Mouse (Mus musculus) kidney, adult 18-20 months (tissue): ENCODE measurements around the gene Rps6kc1.

Experiments used
- DNase-seq: peaks from one replicate; pipeline ENCODE4 v3.0.0; 2021

The Rps6kc1 gene

GRCm38 (mm10) chr1:190832965-190833630 is 78.5 kb downstream of the Rps6kc1 start:
- DNase-seq, result no peak

GRCm38 (mm10) chr1:190831839-190832497 is 79.6 kb downstream of the Rps6kc1 start:
- peak; percentile 59 for DNase-seq

- DNase-seq, result no peak
Measured at GRCm38 (mm10) chr1:190826486-190827034, 85.0 kb downstream of the Rps6kc1 start.

GRCm38 (mm10) chr1:190823745-190824144 is 87.8 kb downstream of the Rps6kc1 start:
- no peak for DNase-seq

- no peak for DNase-seq
Measured at GRCm38 (mm10) chr1:190816141-190816540, 95.4 kb downstream of the Rps6kc1 start.

GRCm38 (mm10) chr1:190810408-190810807 is 101.2 kb downstream of the Rps6kc1 start:
- no peak for DNase-seq

GRCm38 (mm10) chr1:190808766-190809221 is 102.8 kb downstream of the Rps6kc1 start:
- DNase-seq, result no peak

- DNase-seq, result no peak
Measured at GRCm38 (mm10) chr1:190806817-190807216, 104.8 kb downstream of the Rps6kc1 start.

- no peak for DNase-seq
Measured at GRCm38 (mm10) chr1:190798668-190799067, 112.9 kb downstream of the Rps6kc1 start.

- no peak for DNase-seq
Measured at GRCm38 (mm10) chr1:190797483-190798058, 114.0 kb downstream of the Rps6kc1 start.

GRCm38 (mm10) chr1:190796745-190797482 is 114.7 kb downstream of the Rps6kc1 start:
- DNase-seq, result peak; percentile 52

GRCm38 (mm10) chr1:190791638-190792037 is 119.9 kb downstream of the Rps6kc1 start:
- DNase-seq, result no peak

- DNase-seq, result no peak
Measured at GRCm38 (mm10) chr1:190790720-190791119, 120.8 kb downstream of the Rps6kc1 start.

GRCm38 (mm10) chr1:190777660-190778059 is 133.9 kb downstream of the Rps6kc1 start:
- no peak for DNase-seq

- DNase-seq, result no peak
Measured at GRCm38 (mm10) chr1:190776260-190776659, 135.3 kb downstream of the Rps6kc1 start.

GRCm38 (mm10) chr1:190772088-190772885 is 139.3 kb downstream of the Rps6kc1 start:
- DNase-seq, result no peak

- no peak for DNase-seq
Measured at GRCm38 (mm10) chr1:190769748-190770147, 141.8 kb downstream of the Rps6kc1 start.

- DNase-seq, result no peak
Measured at GRCm38 (mm10) chr1:190768307-190768706, 143.3 kb downstream of the Rps6kc1 start.

- no peak for DNase-seq
Measured at GRCm38 (mm10) chr1:190767621-190768020, 143.9 kb downstream of the Rps6kc1 start.

GRCm38 (mm10) chr1:190766800-190767199 is 144.8 kb downstream of the Rps6kc1 start:
- DNase-seq, result no peak

- DNase-seq, result no peak
Measured at GRCm38 (mm10) chr1:190763756-190764155, 147.8 kb downstream of the Rps6kc1 start.

GRCm38 (mm10) chr1:190761786-190762185 is 149.8 kb downstream of the Rps6kc1 start:
- no peak for DNase-seq
